Mouse (Mus musculus) inflammation-experienced regulatory T-cells, adult 6 months (primary cell): ENCODE measurements at regions not wholly inside any gene's neighbourhood (a gene's known extent, or its start where the extent isn't known, plus 50 kb on each side); places are given as distances from the start of the nearest gene placed in this dataset.

Experiments used
- ATAC-seq: one replicate; pipeline ENCODE4 v1.8.0; 2017

DNA sequence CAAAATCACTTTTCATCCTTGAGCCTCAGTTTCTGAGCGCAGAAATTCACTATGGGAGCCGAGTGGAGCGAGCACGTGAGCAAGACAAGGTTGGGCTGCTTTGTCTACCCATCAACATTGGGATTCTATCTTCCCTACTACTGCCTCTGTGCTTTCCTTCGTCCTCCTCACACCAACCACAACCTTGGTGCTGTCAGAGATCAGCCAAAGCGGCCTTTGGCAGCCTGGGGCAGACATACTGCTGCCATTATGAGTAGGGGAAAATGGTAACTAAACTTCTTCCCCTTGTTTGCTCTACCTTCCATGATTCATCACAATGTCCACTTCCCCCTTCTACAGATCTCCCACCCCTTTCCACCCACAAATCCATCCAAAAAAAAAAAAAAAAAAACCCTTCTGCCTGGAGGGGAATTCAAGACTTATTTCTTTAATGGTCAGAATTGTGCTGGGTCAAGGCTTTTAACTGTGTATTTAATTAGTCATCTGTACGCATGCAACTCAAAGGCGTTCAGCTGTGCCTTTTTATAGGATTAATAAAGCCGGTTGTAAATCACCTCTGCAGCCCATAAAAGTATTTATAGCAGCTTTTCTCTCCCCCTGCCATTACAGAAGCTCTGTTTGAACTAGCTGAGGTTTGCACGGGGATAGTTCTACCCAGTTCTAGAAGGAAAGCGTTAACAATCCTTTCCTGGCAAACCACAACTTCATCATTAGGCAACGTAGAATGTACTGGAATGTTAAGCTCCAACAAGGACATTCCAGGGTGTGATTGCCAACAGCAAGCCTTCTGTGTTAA, 340.4 kb downstream of the Pik3r1 start:
- ATAC-seq, result no peak

GRCm38 (mm10) chr13:101426461-101426860, 341.6 kb downstream of the Pik3r1 start:
- no peak for ATAC-seq

GRCm38 (mm10) chr13:101422082-101422481, 345.9 kb downstream of the Pik3r1 start:
- no peak for ATAC-seq

DNA sequence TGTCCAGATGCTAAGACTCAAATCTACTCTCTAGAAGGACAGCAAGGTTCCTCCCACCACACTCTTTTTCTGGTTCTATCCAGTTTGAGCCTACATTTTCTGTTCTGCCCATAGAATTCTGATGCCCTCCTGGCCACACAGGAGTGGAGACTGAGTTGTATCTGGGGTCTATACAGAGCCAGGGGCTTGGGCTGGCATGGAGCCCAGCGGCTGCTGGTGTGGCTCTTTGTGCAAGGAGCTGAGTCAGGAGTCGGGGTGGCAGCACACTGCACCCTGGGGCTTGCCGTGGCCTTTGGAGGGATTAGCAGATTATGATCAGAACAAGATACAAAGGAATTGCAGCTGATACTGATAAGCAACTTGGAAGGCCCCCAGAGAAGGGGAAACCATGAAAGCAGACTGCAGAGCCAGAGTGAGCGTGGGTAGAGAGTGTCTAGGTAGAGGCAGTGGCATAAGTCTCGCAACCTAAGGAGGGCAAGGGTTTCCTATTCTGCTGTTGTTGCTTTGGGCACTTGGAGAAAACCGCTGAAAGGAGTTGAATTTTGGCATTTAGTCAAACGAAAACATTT, 348.5 kb downstream of the Pik3r1 start:
- no peak for ATAC-seq

- ATAC-seq, result no peak
Measured at GRCm38 (mm10) chr13:101418272-101418671, 349.7 kb downstream of the Pik3r1 start.

DNA sequence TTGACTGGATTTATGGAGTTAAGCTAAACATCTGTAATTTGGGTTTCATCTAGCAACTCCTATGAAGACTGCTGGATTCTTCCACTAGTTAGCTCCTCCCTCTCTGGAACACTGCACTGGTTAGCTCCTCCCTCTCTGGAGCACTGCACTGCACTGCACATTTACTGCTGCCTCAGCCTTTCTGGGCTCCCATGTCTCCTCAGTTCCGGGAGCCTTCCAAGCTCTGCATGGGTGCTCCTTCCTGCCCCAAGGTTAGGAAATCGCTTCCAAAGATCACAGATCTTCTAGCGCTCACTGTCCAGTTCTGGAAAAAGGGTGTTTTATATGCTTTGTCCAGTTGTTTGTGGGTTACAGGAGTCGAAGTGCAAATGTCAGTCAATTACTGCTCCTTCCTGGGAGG, 359.1 kb downstream of the Pik3r1 start:
- ATAC-seq, result no peak

DNA sequence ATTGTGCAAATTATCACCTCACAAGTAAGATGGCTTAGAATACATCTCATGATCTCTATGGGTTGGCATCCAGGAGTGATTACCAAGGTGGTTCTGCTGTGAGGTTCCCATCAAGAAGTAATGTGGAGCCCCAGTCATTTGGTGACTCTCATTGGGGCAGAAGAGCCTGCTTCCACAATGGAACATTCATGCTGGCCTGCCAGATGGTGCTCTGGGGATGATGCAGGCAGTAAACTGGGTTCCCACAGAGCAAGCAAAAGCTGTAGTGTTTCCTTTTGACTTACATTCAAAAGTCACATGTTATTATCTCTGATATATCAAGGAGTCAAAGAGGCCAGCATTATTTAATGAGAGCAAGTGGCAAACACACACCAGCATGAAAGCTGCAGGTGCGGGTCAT, 360.4 kb downstream of the Pik3r1 start:
- ATAC-seq, result no peak

DNA sequence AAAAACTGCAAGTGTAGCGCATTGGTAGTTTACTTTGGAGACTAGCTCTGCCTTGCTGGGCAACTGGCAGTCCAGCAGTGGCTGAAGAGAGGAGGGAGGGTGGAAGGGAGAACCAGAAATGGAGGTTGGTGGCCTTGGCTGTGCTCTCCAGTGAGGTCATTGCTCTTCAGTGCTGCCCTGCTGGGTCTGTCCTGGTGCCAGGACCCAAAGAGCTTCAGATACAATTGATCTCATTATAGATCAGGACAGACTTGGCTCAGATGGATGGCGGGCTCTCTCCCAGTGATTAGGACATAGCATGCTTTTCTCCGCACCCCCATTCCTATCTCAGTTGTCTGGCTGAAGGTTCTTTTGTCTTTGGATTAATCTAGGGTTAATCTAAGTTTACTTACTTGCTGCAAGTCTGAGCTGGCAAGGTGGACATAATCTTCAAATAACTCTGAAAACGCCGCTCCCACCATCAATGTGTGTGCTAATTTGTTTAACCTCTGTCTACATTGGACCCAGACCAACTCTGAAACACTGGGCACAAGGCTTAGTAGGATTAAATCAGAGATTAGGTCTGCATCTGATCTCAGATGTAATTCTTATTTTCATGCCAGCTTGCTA, 394.3 kb downstream of the Pik3r1 start:
- no peak for ATAC-seq

DNA sequence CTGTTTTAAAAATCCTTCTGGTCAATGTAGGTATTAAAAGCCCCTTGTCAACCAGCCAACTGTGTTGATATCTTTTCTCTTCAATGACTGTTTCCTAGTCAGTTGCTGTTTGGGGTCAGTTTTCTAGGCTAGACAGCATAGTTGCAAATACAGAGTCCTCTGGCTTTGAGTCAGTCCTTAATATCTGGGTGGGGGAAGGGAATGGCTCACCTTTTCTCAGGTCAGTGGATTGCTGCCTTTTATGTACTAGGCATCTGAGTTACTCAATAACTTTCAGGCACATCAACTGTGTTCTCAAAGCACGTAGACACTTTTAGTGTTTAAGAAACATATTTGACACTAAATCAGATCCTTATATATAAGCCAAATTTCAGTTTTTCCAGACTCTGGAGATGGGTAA, 396.1 kb downstream of the Pik3r1 start:
- ATAC-seq, result no peak

GRCm38 (mm10) chr13:101368170-101368569, 399.8 kb downstream of the Pik3r1 start:
- ATAC-seq, result no peak

- no peak for ATAC-seq
Measured at GRCm38 (mm10) chr13:101355363-101355762, 412.7 kb downstream of the Pik3r1 start.

DNA sequence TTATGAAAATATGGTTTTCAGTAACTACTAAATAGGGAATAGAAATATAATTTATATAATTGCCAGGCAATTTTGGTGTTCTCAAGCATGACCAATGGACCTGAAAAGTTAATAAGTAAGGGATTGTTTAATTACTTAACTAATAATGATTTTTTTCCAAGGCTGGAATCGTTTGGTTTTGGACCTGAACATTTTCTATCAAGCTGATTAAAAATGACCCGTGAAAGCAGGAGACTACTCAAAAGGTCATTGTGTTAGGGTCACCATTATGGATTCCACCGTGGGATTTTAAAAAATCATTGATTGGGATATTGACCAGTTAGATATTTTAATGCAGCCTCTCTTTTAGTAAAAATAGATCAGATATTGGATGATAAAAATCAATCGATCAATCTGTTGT, 416.9 kb downstream of the Pik3r1 start:
- ATAC-seq, result no peak

DNA sequence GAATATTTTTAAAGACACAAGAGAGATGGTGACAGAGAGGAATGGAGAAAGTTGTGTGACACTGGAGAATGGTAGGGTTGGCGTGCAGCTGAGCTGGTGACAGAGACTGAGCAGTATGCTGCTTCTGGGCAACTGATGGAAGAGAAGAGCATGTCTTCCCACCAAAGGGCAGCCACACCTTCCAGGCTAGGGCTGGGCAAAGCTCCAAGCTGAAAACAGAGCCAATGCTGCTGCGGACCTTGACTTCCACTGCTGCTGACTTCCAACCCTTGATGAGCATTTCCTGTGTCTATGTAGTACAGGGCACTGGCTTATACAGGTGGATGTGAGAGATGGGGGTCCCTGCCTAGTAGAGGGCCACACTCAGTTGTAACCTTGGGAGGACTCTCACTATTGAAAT, 418.7 kb downstream of the Pik3r1 start:
- ATAC-seq, result no peak

GRCm38 (mm10) chr13:101338280-101338872, 429.6 kb downstream of the Pik3r1 start:
- no peak for ATAC-seq

DNA sequence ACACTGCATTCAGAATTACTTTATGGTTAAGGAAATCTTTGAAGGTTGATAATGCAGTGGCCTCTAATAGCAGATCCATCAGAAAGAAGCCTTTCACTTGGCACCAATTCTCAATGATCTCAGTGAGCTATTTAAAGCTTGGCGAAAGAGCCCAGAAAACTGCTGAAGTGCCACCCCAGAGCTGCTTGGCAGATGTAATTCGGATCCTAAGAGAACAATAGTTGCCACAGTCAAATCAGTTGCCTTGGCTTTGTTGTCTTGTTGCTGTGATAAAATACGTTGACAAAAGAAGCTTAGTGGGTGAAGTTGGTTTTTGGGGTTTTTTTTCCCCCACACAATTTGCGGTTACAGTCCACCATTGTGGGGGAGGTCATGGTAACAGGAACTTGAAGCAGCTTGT, 449.4 kb downstream of the Pik3r1 start:
- no peak for ATAC-seq

GRCm38 (mm10) chr13:101316336-101316735, 451.7 kb downstream of the Pik3r1 start:
- no peak for ATAC-seq

GRCm38 (mm10) chr13:101314040-101314439, 454.0 kb downstream of the Pik3r1 start:
- ATAC-seq, result no peak

GRCm38 (mm10) chr13:101311634-101312314, 456.2 kb downstream of the Pik3r1 start:
- no peak for ATAC-seq

DNA sequence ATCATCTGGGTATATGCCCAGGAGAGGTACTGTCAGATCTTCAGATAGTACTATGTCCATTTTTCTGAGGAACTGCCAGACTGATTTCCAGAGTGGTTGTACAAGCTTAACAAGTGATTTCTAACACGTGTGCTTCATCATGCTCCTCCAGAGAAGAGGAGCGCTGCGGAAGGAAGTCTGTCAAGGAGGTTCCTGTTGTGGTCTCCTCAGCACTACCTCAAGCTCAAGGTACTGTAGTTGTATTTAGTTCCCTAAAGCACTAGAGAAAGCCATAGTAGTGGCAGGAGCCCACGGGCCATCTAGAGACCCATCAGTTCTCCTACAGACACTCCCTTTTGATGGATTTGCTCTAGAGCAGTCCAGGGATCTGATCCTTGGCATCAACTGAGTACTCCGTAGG, 459.3 kb downstream of the Pik3r1 start:
- ATAC-seq, result no peak

DNA sequence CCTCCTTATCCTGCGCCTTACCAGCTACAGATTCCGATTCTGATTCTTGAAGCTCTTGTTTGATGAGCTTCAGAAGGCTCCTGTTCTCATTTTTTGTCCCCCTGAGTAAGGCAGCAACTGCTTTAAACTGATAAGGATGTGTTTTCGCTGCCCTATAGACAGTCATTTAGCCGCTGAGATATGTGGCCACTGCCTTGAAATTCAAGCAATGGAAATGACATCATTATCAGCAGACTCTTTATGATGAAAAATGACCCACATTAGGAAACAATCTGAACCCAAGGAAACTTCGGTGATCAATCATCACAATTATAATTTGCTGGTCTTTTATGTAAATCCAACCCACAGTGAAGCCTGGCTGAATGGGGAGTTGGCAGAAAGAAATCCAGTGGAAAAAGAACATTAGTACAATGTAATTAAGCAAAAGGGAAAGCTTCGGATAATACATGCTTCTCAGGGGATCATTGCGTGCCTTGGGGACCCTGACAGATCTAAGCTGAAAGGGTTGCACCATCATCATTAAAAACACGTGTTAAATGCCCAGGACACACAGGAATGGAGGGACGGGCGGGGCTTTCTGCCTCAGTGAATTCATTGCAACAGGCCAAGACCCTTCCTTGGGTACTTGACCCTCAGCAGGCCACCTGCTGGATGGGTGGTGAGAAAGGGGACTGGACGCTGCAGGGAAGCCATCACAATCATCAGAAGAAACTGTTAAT, 462.2 kb downstream of the Pik3r1 start:
- ATAC-seq, result no peak

DNA sequence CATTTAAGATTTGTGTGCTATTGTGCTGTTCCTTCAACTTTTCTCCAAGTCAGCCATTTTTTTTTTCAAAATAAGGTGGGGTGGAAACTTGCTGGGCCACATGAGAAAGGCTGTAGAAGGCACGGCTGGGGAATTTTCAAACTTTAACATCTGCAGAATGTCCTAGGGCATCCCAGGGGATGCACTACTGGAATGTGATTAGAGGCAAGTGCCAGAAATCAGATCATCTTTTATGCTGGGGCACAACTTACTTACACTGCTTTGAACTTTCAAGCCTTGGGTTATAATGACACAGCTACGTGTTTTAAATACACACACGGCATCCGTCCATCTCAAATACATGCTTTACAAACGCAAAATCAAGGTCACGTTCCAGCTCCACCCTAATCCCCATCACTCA, 463.0 kb downstream of the Pik3r1 start:
- no peak for ATAC-seq

- no peak for ATAC-seq
Measured at GRCm38 (mm10) chr13:101301361-101301760, 466.7 kb downstream of the Pik3r1 start.

- no peak for ATAC-seq
Measured at GRCm38 (mm10) chr13:101289407-101289806, 456.2 kb upstream of the Slc30a5 start.
